Mouse (Mus musculus) small intestine, adult 2 months (tissue): ENCODE measurements around the gene Arhgef1.

Experiments used
- CTCF ChIP-seq: fragments of 200-500 bp; IDR thresholded peaks from 2 replicates; pipeline ENCODE4 v1.5.1; 2012; ENCODE audit warnings: low read depth, mild to moderate bottlenecking, control low read depth, inconsistent platforms, low read length, moderate library complexity, mixed read lengths; ENCODE audit not compliant: insufficient replicate concordance, insufficient read length; ENCODE audit errors: extremely low read depth
- POLR2A ChIP-seq: fragments of 200-500 bp; IDR thresholded peaks from 2 replicates; pipeline ENCODE4 v1.6.1; 2012; ENCODE audit warnings: low read depth, mild to moderate bottlenecking, control low read depth, inconsistent platforms, low read length, moderate library complexity

DNA sequence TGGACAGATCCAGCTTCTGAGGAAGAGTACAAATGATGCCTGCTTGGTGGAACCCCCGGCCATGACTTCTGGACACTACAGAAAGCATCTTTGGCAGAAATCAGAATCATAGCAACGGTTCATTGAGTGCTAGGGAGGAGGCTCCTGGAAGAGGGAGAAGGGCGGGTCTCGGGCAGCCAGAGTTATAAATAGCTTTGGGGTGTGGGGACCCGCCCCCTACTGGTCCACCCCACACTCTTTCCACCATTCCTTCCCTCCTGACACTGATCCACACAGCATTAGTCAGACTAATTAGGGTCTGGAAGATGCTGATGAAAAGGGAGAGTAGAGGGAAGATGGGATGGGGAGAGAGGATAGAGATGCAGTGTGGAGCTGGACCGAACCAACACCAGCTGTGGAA, 3.8 kb downstream of the Arhgef1 start:
- TF ChIP-seq POLR2A (no peak), CTCF (no peak)
